Mouse (Mus musculus): Measurements from ENCODE around the gene Abi3bp.

DNA sequence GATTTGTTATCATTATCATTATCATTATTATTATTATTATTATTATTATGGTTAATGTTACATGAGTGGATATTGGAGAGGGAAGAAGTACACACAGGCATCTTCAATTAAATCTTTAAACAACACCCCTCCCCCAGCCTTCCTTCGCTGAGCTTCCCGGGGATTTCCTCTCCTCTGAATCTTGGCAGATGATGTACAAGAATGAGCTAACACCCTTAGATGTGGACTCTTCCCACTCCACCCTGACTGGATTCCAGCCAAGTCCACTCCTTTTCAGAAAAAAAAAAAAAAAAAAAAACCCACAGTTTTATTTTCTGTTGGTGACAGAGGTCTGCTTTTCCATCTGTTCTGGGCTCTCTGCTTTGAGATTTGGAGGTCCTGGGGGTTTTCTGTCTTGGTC is 23.8 kb downstream of the Abi3bp start:
- TF ChIP-seq POLR2A (IDR thresholded peaks at IDR 0.05; ENCODE audit: borderline replicate concordance, control insufficient read depth, low read depth, low read length) (no peak), CTCF (IDR thresholded peaks at IDR 0.05; ENCODE audit: control insufficient read depth, insufficient read depth, low read length) (no peak)

Measured in bone marrow, adult 2 months (tissue).